Mouse (Mus musculus): ENCODE data around the gene Myo3b. TPM values are rescaled to one million over a fixed set of nuclear protein-coding genes. Genes with fewer than 3 reads are reported as not detected.

Gene Myo3b
- polyA plus RNA-seq, 1 experiment from 2014 or later: 0.69 TPM

GRCm38 (mm10) chr2:70259357-70260000 lies 220.6 kb downstream of the Myo3b start:
- Histone ChIP-seq H3K9ac (replicated peaks; ENCODE audit: low read length) (no peak overlapping the region), H3K27me3 (ENCODE audit: insufficient read depth, low read length) (no peaks in the 10 kb centered on the region), H3K27ac (ENCODE audit: low read length) (no peak overlapping the region), H3K4me1 (ENCODE audit: insufficient read depth, low read length) (0 out of 2 replicates have a peak, but pooled peaks cover 9% of the 10 kb centered on the region), H3K4me2 (replicated peaks; ENCODE audit: low read depth, low read length) (no peak overlapping the region), H3K4me3 (ENCODE audit: low read length) (no peak overlapping the region), H3K9me3 (ENCODE audit: low read length) (no peaks in the 10 kb centered on the region), H3K36me3 (ENCODE audit: insufficient read depth, low read length) (no peaks in the 10 kb centered on the region)
- WGBS: 16% methylated on average over 8 of the region's 8 CpGs
- ATAC-seq (ENCODE audit: low FRiP score, low TSS enrichment): no peak

GRCm38 (mm10) chr2:70260646-70261195 lies 221.8 kb downstream of the Myo3b start:
- H3K27ac ChIP-seq (ENCODE audit: low read length): no peak overlapping the region
- H3K4me2 ChIP-seq (replicated peaks; ENCODE audit: low read depth, low read length): no peak overlapping the region
- H3K4me1 ChIP-seq (ENCODE audit: insufficient read depth, low read length): 0 out of 2 replicates have a peak, but pooled peaks cover 9% of the 10 kb centered on the region
- no peaks in the 10 kb centered on the region for H3K36me3 ChIP-seq (ENCODE audit: insufficient read depth, low read length)
- H3K9ac ChIP-seq (replicated peaks; ENCODE audit: low read length): no peak overlapping the region
- no peaks in the 10 kb centered on the region for H3K27me3 ChIP-seq (ENCODE audit: insufficient read depth, low read length)
- ATAC-seq (ENCODE audit: low FRiP score, low TSS enrichment): no peak
- H3K4me3 ChIP-seq (ENCODE audit: low read length): no peak overlapping the region
- H3K9me3 ChIP-seq (ENCODE audit: low read length): no peaks in the 10 kb centered on the region
- 76% methylated on average over 2 of the region's 2 CpGs for WGBS

GRCm38 (mm10) chr2:70261703-70262564 lies 223.0 kb downstream of the Myo3b start:
- H3K36me3 ChIP-seq (ENCODE audit: insufficient read depth, low read length): no peaks in the 10 kb centered on the region
- H3K27ac ChIP-seq (ENCODE audit: low read length): peak overlapping the region; percentile 23; the same call in 1 of the 2 replicates
- peak; percentile 51 for ATAC-seq (ENCODE audit: low FRiP score, low TSS enrichment)
- no peaks in the 10 kb centered on the region for H3K9me3 ChIP-seq (ENCODE audit: low read length)
- no peak overlapping the region for H3K9ac ChIP-seq (replicated peaks; ENCODE audit: low read length)
- H3K27me3 ChIP-seq (ENCODE audit: insufficient read depth, low read length): no peaks in the 10 kb centered on the region
- 63% methylated on average over 8 of the region's 8 CpGs for WGBS
- no peak overlapping the region for H3K4me3 ChIP-seq (ENCODE audit: low read length)
- H3K4me1 ChIP-seq (ENCODE audit: insufficient read depth, low read length): 0 out of 2 replicates have a peak, but pooled peaks cover 9% of the 10 kb centered on the region
- H3K4me2 ChIP-seq (replicated peaks; ENCODE audit: low read depth, low read length): no peak overlapping the region

GRCm38 (mm10) chr2:70262565-70263082 lies 223.7 kb downstream of the Myo3b start:
- Histone ChIP-seq H3K36me3 (ENCODE audit: insufficient read depth, low read length) (no peaks in the 10 kb centered on the region), H3K27me3 (ENCODE audit: insufficient read depth, low read length) (no peaks in the 10 kb centered on the region), H3K4me3 (ENCODE audit: low read length) (no peak overlapping the region), H3K4me2 (replicated peaks; ENCODE audit: low read depth, low read length) (no peak overlapping the region), H3K27ac (ENCODE audit: low read length) (peak overlapping the region; percentile 23; the same call in 1 of the 2 replicates), H3K4me1 (ENCODE audit: insufficient read depth, low read length) (0 out of 2 replicates have a peak, but pooled peaks cover 9% of the 10 kb centered on the region), H3K9ac (replicated peaks; ENCODE audit: low read length) (no peak overlapping the region), H3K9me3 (ENCODE audit: low read length) (no peaks in the 10 kb centered on the region)
- 15% methylated on average over 9 of the region's 9 CpGs for WGBS
- peak; percentile 54; the same call in 1 of the 2 replicates for ATAC-seq (ENCODE audit: low FRiP score, low TSS enrichment)

GRCm38 (mm10) chr2:70278425-70279277 lies 239.7 kb downstream of the Myo3b start:
- Histone ChIP-seq H3K4me3 (ENCODE audit: low read length) (no peak overlapping the region), H3K4me2 (replicated peaks; ENCODE audit: low read depth, low read length) (no peak overlapping the region), H3K27ac (ENCODE audit: low read length) (no peak overlapping the region), H3K36me3 (ENCODE audit: insufficient read depth, low read length) (no peaks in the 10 kb centered on the region), H3K9ac (replicated peaks; ENCODE audit: low read length) (no peak overlapping the region), H3K4me1 (ENCODE audit: insufficient read depth, low read length) (no peaks in the 10 kb centered on the region), H3K9me3 (ENCODE audit: low read length) (no peaks in the 10 kb centered on the region), H3K27me3 (ENCODE audit: insufficient read depth, low read length) (no peaks in the 10 kb centered on the region)
- WGBS: 14% methylated on average over 13 of the region's 13 CpGs
- ATAC-seq (ENCODE audit: low FRiP score, low TSS enrichment): no peak

GRCm38 (mm10) chr2:70284109-70284508 lies 245.2 kb downstream of the Myo3b start:
- no peaks in the 10 kb centered on the region for H3K9me3 ChIP-seq (ENCODE audit: low read length)
- no peak overlapping the region for H3K4me2 ChIP-seq (replicated peaks; ENCODE audit: low read depth, low read length)
- no peak overlapping the region for H3K27ac ChIP-seq (ENCODE audit: low read length)
- H3K4me3 ChIP-seq (ENCODE audit: low read length): no peak overlapping the region
- 75% methylated on average over 1 of the region's 1 CpGs for WGBS
- no peak for ATAC-seq (ENCODE audit: low FRiP score, low TSS enrichment)
- H3K36me3 ChIP-seq (ENCODE audit: insufficient read depth, low read length): no peaks in the 10 kb centered on the region
- no peaks in the 10 kb centered on the region for H3K4me1 ChIP-seq (ENCODE audit: insufficient read depth, low read length)
- no peak overlapping the region for H3K9ac ChIP-seq (replicated peaks; ENCODE audit: low read length)
- no peaks in the 10 kb centered on the region for H3K27me3 ChIP-seq (ENCODE audit: insufficient read depth, low read length)

GRCm38 (mm10) chr2:70291063-70291462 lies 252.1 kb downstream of the Myo3b start:
- ATAC-seq (ENCODE audit: low FRiP score, low TSS enrichment): no peak
- 52% methylated on average over 5 of the region's 5 CpGs for WGBS

GRCm38 (mm10) chr2:70292776-70293175 lies 253.8 kb downstream of the Myo3b start:
- no peak overlapping the region for H3K27ac ChIP-seq (ENCODE audit: low read length)
- no peaks in the 10 kb centered on the region for H3K9me3 ChIP-seq (ENCODE audit: low read length)
- H3K36me3 ChIP-seq (ENCODE audit: insufficient read depth, low read length): no peaks in the 10 kb centered on the region
- no peak overlapping the region for H3K9ac ChIP-seq (replicated peaks; ENCODE audit: low read length)
- WGBS: 71% methylated on average over 3 of the region's 3 CpGs
- H3K4me3 ChIP-seq (ENCODE audit: low read length): no peak overlapping the region
- no peak overlapping the region for H3K4me2 ChIP-seq (replicated peaks; ENCODE audit: low read depth, low read length)
- no peak for ATAC-seq (ENCODE audit: low FRiP score, low TSS enrichment)
- no peaks in the 10 kb centered on the region for H3K27me3 ChIP-seq (ENCODE audit: insufficient read depth, low read length)
- H3K4me1 ChIP-seq (ENCODE audit: insufficient read depth, low read length): no peaks in the 10 kb centered on the region

More at GRCm38 (mm10) chr2:70291063-70291462, 252.1 kb downstream of the Myo3b start:
- no peaks in the 10 kb centered on the region for H3K27me3 ChIP-seq (ENCODE audit: insufficient read depth, low read length)
- no peak overlapping the region for H3K27ac ChIP-seq (ENCODE audit: low read length)
- H3K9ac ChIP-seq (replicated peaks; ENCODE audit: low read length): no peak overlapping the region
- H3K4me2 ChIP-seq (replicated peaks; ENCODE audit: low read depth, low read length): no peak overlapping the region
- H3K4me1 ChIP-seq (ENCODE audit: insufficient read depth, low read length): no peaks in the 10 kb centered on the region
- H3K4me3 ChIP-seq (ENCODE audit: low read length): no peak overlapping the region
- H3K9me3 ChIP-seq (ENCODE audit: low read length): no peaks in the 10 kb centered on the region
- H3K36me3 ChIP-seq (ENCODE audit: insufficient read depth, low read length): no peaks in the 10 kb centered on the region

GRCm38 (mm10) chr2:70302905-70303304 lies 264.0 kb downstream of the Myo3b start:
- Histone ChIP-seq H3K27ac (ENCODE audit: low read length) (no peak overlapping the region), H3K27me3 (ENCODE audit: insufficient read depth, low read length) (no peaks in the 10 kb centered on the region), H3K4me2 (replicated peaks; ENCODE audit: low read depth, low read length) (no peak overlapping the region), H3K4me1 (ENCODE audit: insufficient read depth, low read length) (no peaks in the 10 kb centered on the region), H3K4me3 (ENCODE audit: low read length) (no peak overlapping the region), H3K9ac (replicated peaks; ENCODE audit: low read length) (no peak overlapping the region), H3K36me3 (ENCODE audit: insufficient read depth, low read length) (no peaks in the 10 kb centered on the region), H3K9me3 (ENCODE audit: low read length) (no peaks in the 10 kb centered on the region; the same call in 1 of the 2 replicates)
- ATAC-seq (ENCODE audit: low FRiP score, low TSS enrichment): no peak
